Mouse (Mus musculus): ENCODE data around the gene Gchfr. TPM values are rescaled to one million over a fixed set of nuclear protein-coding genes. Genes with fewer than 3 reads are reported as not detected.

Gene Gchfr
- total and polyA plus RNA-seq, 3 experiments = 1.1 to 18.2 (median 1.8) TPM

DNA sequence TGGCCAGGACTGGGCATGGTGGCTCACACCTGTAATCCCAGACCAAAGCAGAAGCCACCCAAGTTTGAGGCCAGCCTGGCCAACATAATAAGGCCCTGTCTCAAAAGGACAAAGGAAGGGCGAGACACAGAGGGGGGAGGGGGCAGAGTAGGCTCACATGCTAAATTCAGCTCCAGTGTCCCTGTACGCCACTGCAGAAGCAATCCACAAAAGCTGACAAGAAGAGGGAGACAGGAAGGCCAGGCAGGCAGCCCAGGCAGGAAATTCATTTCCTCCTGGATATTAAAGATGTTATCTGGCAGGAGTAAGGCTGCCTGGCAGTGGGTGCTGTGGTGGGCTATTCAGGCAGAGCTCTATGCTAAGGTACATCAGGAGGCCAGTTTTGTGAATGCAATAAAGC, 6.3 kb upstream of the Gchfr start:
- Histone ChIP-seq H3K4me1 (ENCODE audit: control insufficient read depth in 1 of 2, insufficient read depth in 2 of 2) (peaks cover 0 to 12% of the 10 kb centered on the region in 2 experiments; a peak in 2 of 4 replicates), H3K4me3 (replicated peaks in 1 of 3; ENCODE audit: low read depth in 2 of 3, low read length in 2 of 3, poor library complexity in 1 of 3) (no peak overlapping the region), H3K79me2 (replicated peaks; ENCODE audit: control insufficient read depth, extremely low read depth, insufficient read depth, poor library complexity, severe bottlenecking) (peaks cover 2% of the 10 kb centered on the region; the same call in 1 of the 2 replicates), H3K27ac (ENCODE audit: insufficient read depth, low read depth) (no peak overlapping the region), H3K4me2 (ENCODE audit: insufficient read depth, low read depth, poor library complexity, severe bottlenecking) (no peak overlapping the region), H3K36me3 (replicated peaks in 1 of 2; ENCODE audit: control insufficient read depth in 1 of 2, insufficient read depth in 1 of 2, low read length in 1 of 2) (no peaks in the 10 kb centered on the region), H3K9ac (ENCODE audit: insufficient read depth, low read depth) (no peak overlapping the region), H3K9me3 (replicated peaks; ENCODE audit: low read length) (peaks cover 8% of the 10 kb centered on the region), H3K27me3 (replicated peaks) (peaks cover 15% of the 10 kb centered on the region)
- no peak for DNase-seq (ENCODE audit: extremely low read depth)
- dilution Hi-C loops (cut with MboI; ENCODE audit: extremely low pct_ligation_motif_present, extremely low pct_unique_long_range_greater_than_20kb, low sequenced_read_pairs) (no loop called here), in situ Hi-C loops (cut with MboI; ENCODE audit: low pct_ligation_motif_present, low pct_unique_long_range_greater_than_20kb, low sequenced_read_pairs) (no loop called here)
- no peak for TF ChIP-seq TBP (conservative IDR thresholded peaks at IDR 0.05; ENCODE audit: low read depth, low read length)
- TF ChIP-seq MYC (IDR thresholded peaks at IDR 0.05; ENCODE audit: low read depth, low read length) = no peak
- no peak for TF ChIP-seq ZNF384 (IDR thresholded peaks at IDR 0.05; ENCODE audit: low read depth, low read length)
- no peak for TF ChIP-seq CTCF (conservative IDR thresholded peaks at IDR 0.05 in 1 of 2, IDR thresholded peaks at IDR 0.05 in 1 of 2; ENCODE audit: low read depth in 2 of 2, low read length in 2 of 2)
- TF ChIP-seq CHD1 (IDR thresholded peaks at IDR 0.05; ENCODE audit: low read depth, low read length) = no peak
- TF ChIP-seq JUN (IDR thresholded peaks at IDR 0.05; ENCODE audit: insufficient read depth, low read depth, low read length) = no peak
- no peak for TF ChIP-seq ELF1 (IDR thresholded peaks at IDR 0.05; ENCODE audit: low read depth, low read length)
- TF ChIP-seq NRF1 (IDR thresholded peaks at IDR 0.05; ENCODE audit: low read depth, low read length) = no peak

DNA sequence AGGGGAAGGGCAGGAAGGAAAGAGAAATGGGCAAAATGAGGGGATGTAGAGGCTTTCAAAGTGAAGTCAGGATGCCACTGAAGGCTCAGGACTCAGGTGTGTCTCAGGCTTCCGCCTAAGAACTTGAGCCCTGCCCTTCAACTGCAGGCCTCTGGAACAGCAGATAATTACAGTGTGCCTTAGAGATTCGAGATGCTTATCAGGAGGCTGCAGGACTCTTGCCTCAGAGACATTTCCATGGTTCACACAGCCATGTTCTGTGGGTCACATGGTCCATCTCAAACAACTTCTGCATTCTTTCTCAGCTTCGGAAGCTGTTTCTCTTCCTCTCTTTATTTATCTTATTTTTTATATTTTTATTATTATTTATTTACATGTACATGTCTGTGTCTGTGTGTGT, 4.4 kb upstream of the Gchfr start:
- H3K4me1 ChIP-seq (ENCODE audit: control insufficient read depth in 1 of 2, insufficient read depth in 2 of 2) = peaks cover 5 to 22% of the 10 kb centered on the region in 2 experiments; a peak in 2 of 4 replicates
- peaks cover 8% of the 10 kb centered on the region for H3K9me3 ChIP-seq (replicated peaks; ENCODE audit: low read length)
- dilution Hi-C loops (cut with MboI; ENCODE audit: extremely low pct_ligation_motif_present, extremely low pct_unique_long_range_greater_than_20kb, low sequenced_read_pairs) = no loop called here
- no peaks in the 10 kb centered on the region for H3K36me3 ChIP-seq (replicated peaks in 1 of 2; ENCODE audit: control insufficient read depth in 1 of 2, insufficient read depth in 1 of 2, low read length in 1 of 2)
- no peak for TF ChIP-seq MAZ (IDR thresholded peaks at IDR 0.05; ENCODE audit: low read depth, low read length)
- H3K27ac ChIP-seq (ENCODE audit: insufficient read depth, low read depth) = no peak overlapping the region
- in situ Hi-C loops (cut with MboI; ENCODE audit: low pct_ligation_motif_present, low pct_unique_long_range_greater_than_20kb, low sequenced_read_pairs) = no loop called here
- no peak overlapping the region for H3K9ac ChIP-seq (ENCODE audit: insufficient read depth, low read depth)
- no peak overlapping the region for H3K4me2 ChIP-seq (ENCODE audit: insufficient read depth, low read depth, poor library complexity, severe bottlenecking)
- no peak for DNase-seq (ENCODE audit: extremely low read depth)
- H3K79me2 ChIP-seq (replicated peaks; ENCODE audit: control insufficient read depth, extremely low read depth, insufficient read depth, poor library complexity, severe bottlenecking) = no peaks in the 10 kb centered on the region
- peaks cover 21% of the 10 kb centered on the region for H3K27me3 ChIP-seq (replicated peaks)
- no peak overlapping the region for H3K4me3 ChIP-seq (replicated peaks in 1 of 3; ENCODE audit: low read depth in 2 of 3, low read length in 2 of 3, poor library complexity in 1 of 3)

DNA sequence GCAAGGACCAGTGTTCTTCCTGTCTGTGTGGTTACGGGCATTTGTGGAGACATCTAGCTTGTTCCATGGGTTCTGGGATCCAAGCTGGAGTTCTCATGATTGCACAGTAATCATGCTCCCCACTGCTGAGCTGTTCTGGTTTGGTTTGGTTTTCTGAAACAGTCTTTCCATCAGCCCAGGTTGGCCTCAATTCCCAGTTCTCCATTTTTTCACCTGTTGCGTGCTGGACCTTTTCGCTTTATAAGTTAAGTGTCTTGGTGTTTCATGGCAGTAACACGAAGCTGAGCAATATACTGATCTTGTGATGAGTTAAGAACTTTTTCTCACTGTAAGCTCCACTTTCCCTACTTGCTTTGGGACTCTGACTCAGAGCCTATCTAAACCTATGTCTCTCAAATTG, 3.6 kb upstream of the Gchfr start:
- dilution Hi-C loops (cut with MboI; ENCODE audit: extremely low pct_ligation_motif_present, extremely low pct_unique_long_range_greater_than_20kb, low sequenced_read_pairs) (no loop called here), in situ Hi-C loops (cut with MboI; ENCODE audit: low pct_ligation_motif_present, low pct_unique_long_range_greater_than_20kb, low sequenced_read_pairs) (no loop called here)
- H3K9me3 ChIP-seq (replicated peaks; ENCODE audit: low read length) = peaks cover 8% of the 10 kb centered on the region
- peaks cover 5 to 26% of the 10 kb centered on the region in 2 experiments; a peak in 2 of 4 replicates for H3K4me1 ChIP-seq (ENCODE audit: control insufficient read depth in 1 of 2, insufficient read depth in 2 of 2)
- TF ChIP-seq NELFE (IDR thresholded peaks at IDR 0.05; ENCODE audit: low read depth, low read length) (no peak), EP300 (IDR thresholded peaks at IDR 0.05; ENCODE audit: low read length) (peak; percentile 56; the same call in 1 of the 2 replicates), SMC3 (IDR thresholded peaks at IDR 0.05; ENCODE audit: low read depth, low read length) (no peak), MAX (IDR thresholded peaks at IDR 0.05; ENCODE audit: low read length) (no peak), USF2 (conservative IDR thresholded peaks at IDR 0.05; ENCODE audit: low read depth, low read length) (no peak), IRF4 (IDR thresholded peaks at IDR 0.05; ENCODE audit: low read depth, low read length) (peak; percentile 71), GABPA (IDR thresholded peaks at IDR 0.05; ENCODE audit: insufficient replicate concordance, low read depth, low read length) (no peak)
- H3K36me3 ChIP-seq (replicated peaks in 1 of 2; ENCODE audit: control insufficient read depth in 1 of 2, insufficient read depth in 1 of 2, low read length in 1 of 2) = no peaks in the 10 kb centered on the region
- no peak overlapping the region for H3K9ac ChIP-seq (ENCODE audit: insufficient read depth, low read depth)
- no peak overlapping the region for H3K27ac ChIP-seq (ENCODE audit: insufficient read depth, low read depth)
- H3K79me2 ChIP-seq (replicated peaks; ENCODE audit: control insufficient read depth, extremely low read depth, insufficient read depth, poor library complexity, severe bottlenecking) = no peaks in the 10 kb centered on the region
- H3K27me3 ChIP-seq (replicated peaks) = peaks cover 21% of the 10 kb centered on the region
- no peak overlapping the region for H3K4me3 ChIP-seq (replicated peaks in 1 of 3; ENCODE audit: low read depth in 2 of 3, low read length in 2 of 3, poor library complexity in 1 of 3)
- no peak for DNase-seq (ENCODE audit: extremely low read depth)
- H3K4me2 ChIP-seq (ENCODE audit: insufficient read depth, low read depth, poor library complexity, severe bottlenecking) = no peak overlapping the region
